Mouse (Mus musculus): Measurements from ENCODE around the gene Nat8f2. TPM values are rescaled to one million over a fixed set of nuclear protein-coding genes. Genes with fewer than 3 reads are reported as not detected.

Gene Nat8f2
- total and polyA plus RNA-seq, 3 experiments, result not detected

DNA sequence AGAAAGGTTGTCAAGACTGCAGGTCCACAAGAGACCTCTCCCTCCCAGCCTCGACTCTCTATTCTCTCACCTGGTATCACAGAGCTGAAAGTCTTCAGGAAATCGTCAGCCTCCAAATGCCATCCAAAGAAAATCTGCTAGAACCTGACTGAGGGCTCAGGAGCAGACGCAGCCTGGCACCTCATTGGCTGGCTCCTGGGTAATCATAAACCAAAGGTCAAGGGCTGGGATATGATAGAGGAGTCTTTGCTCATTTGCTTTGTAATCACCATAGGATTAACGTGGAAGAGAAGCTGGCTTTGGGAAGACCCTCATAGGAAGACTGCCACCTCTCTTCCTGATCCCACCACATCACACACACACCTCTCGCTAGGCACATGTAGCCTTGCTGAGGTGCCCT is 48.1 kb downstream of the Nat8f2 start, which contains the start of the genes Nat8f6 and Nat8f5:
Gene Nat8f6, minus strand, starts transcription at position 118 of the 400 bp plus-strand sequence.
Gene Nat8f5, minus strand, starts transcription at position 136 of the 400 bp plus-strand sequence.
- Histone ChIP-seq H3K9me3 (replicated peaks; ENCODE audit: low read length) (peaks cover 9% of the 10 kb centered on the region), H3K27me3 (replicated peaks) (peaks cover 71% of the 10 kb centered on the region), H3K36me3 (replicated peaks in 1 of 2; ENCODE audit: control insufficient read depth in 1 of 2, insufficient read depth in 1 of 2, low read length in 1 of 2) (no peaks in the 10 kb centered on the region), H3K4me1 (ENCODE audit: control insufficient read depth in 1 of 2, insufficient read depth in 2 of 2) (no peaks in the 10 kb centered on the region), H3K79me2 (replicated peaks; ENCODE audit: control insufficient read depth, extremely low read depth, insufficient read depth, poor library complexity, severe bottlenecking) (no peaks in the 10 kb centered on the region), H3K9ac (ENCODE audit: insufficient read depth, low read depth) (no peak within 1 kb of the TSS), H3K27ac (ENCODE audit: insufficient read depth, low read depth) (no peak within 1 kb of the TSS), H3K4me2 (ENCODE audit: insufficient read depth, low read depth, poor library complexity, severe bottlenecking) (no peak within 1 kb of the TSS), H3K4me3 (replicated peaks in 1 of 3; ENCODE audit: low read depth in 2 of 3, low read length in 2 of 3, poor library complexity in 1 of 3) (no peak within 1 kb of the TSS)
- in situ Hi-C loops (cut with MboI; ENCODE audit: low pct_ligation_motif_present, low pct_unique_long_range_greater_than_20kb, low sequenced_read_pairs) (no loop called here), dilution Hi-C loops (cut with MboI; ENCODE audit: extremely low pct_ligation_motif_present, extremely low pct_unique_long_range_greater_than_20kb, low sequenced_read_pairs) (no loop called here)
- TF ChIP-seq RAD21 (IDR thresholded peaks at IDR 0.05; ENCODE audit: low read depth, low read length), result no peak
- no peak for TF ChIP-seq MXI1 (IDR thresholded peaks at IDR 0.05; ENCODE audit: low read depth, low read length)
- TF ChIP-seq ZMIZ1 (IDR thresholded peaks at IDR 0.05; ENCODE audit: low read depth, low read length), result no peak
- no peak for TF ChIP-seq USF2 (conservative IDR thresholded peaks at IDR 0.05; ENCODE audit: low read depth, low read length)
- TF ChIP-seq MYC (IDR thresholded peaks at IDR 0.05; ENCODE audit: low read depth, low read length), result no peak
- no peak for TF ChIP-seq GABPA (IDR thresholded peaks at IDR 0.05; ENCODE audit: insufficient replicate concordance, low read depth, low read length)
- no peak for TF ChIP-seq ZKSCAN1 (IDR thresholded peaks at IDR 0.05; ENCODE audit: borderline replicate concordance, low read depth, low read length)
- TF ChIP-seq E2F4 (IDR thresholded peaks at IDR 0.05; ENCODE audit: insufficient replicate concordance, low read depth, low read length), result no peak
- TF ChIP-seq RCOR1 (conservative IDR thresholded peaks at IDR 0.05; ENCODE audit: low read depth, low read length), result no peak
- TF ChIP-seq EP300 (IDR thresholded peaks at IDR 0.05; ENCODE audit: low read length), result no peak
- no peak for TF ChIP-seq TBP (conservative IDR thresholded peaks at IDR 0.05; ENCODE audit: low read depth, low read length)
- no peak for TF ChIP-seq MEF2A (IDR thresholded peaks at IDR 0.05; ENCODE audit: borderline replicate concordance, low read depth, low read length)
- no peak for DNase-seq (ENCODE audit: extremely low read depth)

DNA sequence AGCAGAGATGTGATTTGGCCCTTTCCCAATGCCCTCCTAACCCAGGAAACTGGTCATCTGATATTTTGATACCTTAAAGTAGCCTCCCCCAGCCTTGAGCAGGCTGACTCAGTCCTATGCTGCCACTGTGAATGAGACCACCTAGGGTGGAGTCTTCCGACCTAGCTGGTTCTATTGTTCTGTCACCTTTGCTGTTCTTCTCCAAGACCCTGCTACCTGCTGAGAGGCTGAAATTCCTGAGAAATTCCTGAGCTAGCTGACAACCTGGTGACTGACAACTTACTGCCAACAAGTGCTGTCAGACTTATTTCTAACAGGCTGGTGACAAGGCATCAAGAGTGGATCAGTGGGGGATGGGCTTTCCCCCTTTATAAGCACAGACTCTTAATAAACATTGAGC is 50.6 kb downstream of the Nat8f2 start:
- H3K27ac ChIP-seq (ENCODE audit: insufficient read depth, low read depth), result no peak overlapping the region
- H3K9me3 ChIP-seq (replicated peaks; ENCODE audit: low read length), result peaks cover 5% of the 10 kb centered on the region
- in situ Hi-C loops (cut with MboI; ENCODE audit: low pct_ligation_motif_present, low pct_unique_long_range_greater_than_20kb, low sequenced_read_pairs) (no loop called here), dilution Hi-C loops (cut with MboI; ENCODE audit: extremely low pct_ligation_motif_present, extremely low pct_unique_long_range_greater_than_20kb, low sequenced_read_pairs) (no loop called here)
- no peaks in the 10 kb centered on the region for H3K79me2 ChIP-seq (replicated peaks; ENCODE audit: control insufficient read depth, extremely low read depth, insufficient read depth, poor library complexity, severe bottlenecking)
- no peaks in the 10 kb centered on the region for H3K4me1 ChIP-seq (ENCODE audit: control insufficient read depth in 1 of 2, insufficient read depth in 2 of 2)
- no peaks in the 10 kb centered on the region for H3K36me3 ChIP-seq (replicated peaks in 1 of 2; ENCODE audit: control insufficient read depth in 1 of 2, insufficient read depth in 1 of 2, low read length in 1 of 2)
- no peak overlapping the region for H3K9ac ChIP-seq (ENCODE audit: insufficient read depth, low read depth)
- H3K27me3 ChIP-seq (replicated peaks), result peaks cover 53% of the 10 kb centered on the region
- no peak overlapping the region for H3K4me3 ChIP-seq (replicated peaks in 1 of 3; ENCODE audit: low read depth in 2 of 3, low read length in 2 of 3, poor library complexity in 1 of 3)
- no peak overlapping the region for H3K4me2 ChIP-seq (ENCODE audit: insufficient read depth, low read depth, poor library complexity, severe bottlenecking)
- no peak for TF ChIP-seq SIN3A (IDR thresholded peaks at IDR 0.05; ENCODE audit: low read length)
- no peak for TF ChIP-seq IRF4 (IDR thresholded peaks at IDR 0.05; ENCODE audit: low read depth, low read length)
- no peak for TF ChIP-seq MAFK (IDR thresholded peaks at IDR 0.05; ENCODE audit: insufficient replicate concordance, low read length)
- no peak for TF ChIP-seq ZMIZ1 (IDR thresholded peaks at IDR 0.05; ENCODE audit: low read depth, low read length)
- no peak for TF ChIP-seq RCOR1 (conservative IDR thresholded peaks at IDR 0.05; ENCODE audit: low read depth, low read length)
- TF ChIP-seq JUN (IDR thresholded peaks at IDR 0.05; ENCODE audit: insufficient read depth, low read depth, low read length), result no peak
- TF ChIP-seq MYC (IDR thresholded peaks at IDR 0.05; ENCODE audit: low read depth, low read length), result no peak
- TF ChIP-seq RAD21 (IDR thresholded peaks at IDR 0.05; ENCODE audit: low read depth, low read length), result no peak
- TF ChIP-seq GABPA (IDR thresholded peaks at IDR 0.05; ENCODE audit: insufficient replicate concordance, low read depth, low read length), result no peak
- no peak for TF ChIP-seq E2F4 (IDR thresholded peaks at IDR 0.05; ENCODE audit: insufficient replicate concordance, low read depth, low read length)
- no peak for TF ChIP-seq PAX5 (IDR thresholded peaks at IDR 0.05; ENCODE audit: low read length)
- DNase-seq (ENCODE audit: extremely low read depth), result no peak

Other genes with a start within 250 kb of the Nat8f2 start
- not detected in 2 replicates for gene Nat8f7, start 156.0 kb downstream of the Nat8f2 start, total RNA-seq (2012; rRNA removed)
- not detected in 2 replicates for gene Nat8f7, start 156.0 kb downstream of the Nat8f2 start, total RNA-seq (2014; rRNA removed)
- not detected in 2 replicates for gene Nat8f7, start 156.0 kb downstream of the Nat8f2 start, polyA plus RNA-seq (2012; ENCODE audit: insufficient read length, low read depth)
- not detected in 2 replicates for gene Nat8f3, start 103.4 kb downstream of the Nat8f2 start, total RNA-seq (2012; rRNA removed)
- not detected in 2 replicates for gene Nat8f3, start 103.4 kb downstream of the Nat8f2 start, total RNA-seq (2014; rRNA removed)
- not detected in 2 replicates for gene Nat8f3, start 103.4 kb downstream of the Nat8f2 start, polyA plus RNA-seq (2012; ENCODE audit: insufficient read length, low read depth)
- not detected in 2 replicates for gene Nat8f6, start 48.2 kb downstream of the Nat8f2 start, total RNA-seq (2012; rRNA removed)
- not detected in 2 replicates for gene Nat8f6, start 48.2 kb downstream of the Nat8f2 start, total RNA-seq (2014; rRNA removed)
- not detected in 2 replicates for gene Nat8f6, start 48.2 kb downstream of the Nat8f2 start, polyA plus RNA-seq (2012; ENCODE audit: insufficient read length, low read depth)
- not detected in 2 replicates for gene Nat8f5, start 48.2 kb downstream of the Nat8f2 start, total RNA-seq (2012; rRNA removed)
- not detected in 2 replicates for gene Nat8f5, start 48.2 kb downstream of the Nat8f2 start, total RNA-seq (2014; rRNA removed)
- not detected in 2 replicates for gene Nat8f5, start 48.2 kb downstream of the Nat8f2 start, polyA plus RNA-seq (2012; ENCODE audit: insufficient read length, low read depth)
- gene Nat8, start 37.1 kb downstream of the Nat8f2 start, total RNA-seq (2012; rRNA removed), result not detected in 2 replicates
- gene Nat8, start 37.1 kb downstream of the Nat8f2 start, total RNA-seq (2014; rRNA removed), result not detected in 2 replicates
- not detected in 2 replicates for gene Nat8, start 37.1 kb downstream of the Nat8f2 start, polyA plus RNA-seq (2012; ENCODE audit: insufficient read length, low read depth)
- 2.1 and 2.3 TPM in 2 replicates for gene Nat8f4, start 35.7 kb upstream of the Nat8f2 start, total RNA-seq (2012; rRNA removed)
- gene Nat8f4, start 35.7 kb upstream of the Nat8f2 start, total RNA-seq (2014; rRNA removed), result 2.4 and 2.9 TPM in 2 replicates
- gene Nat8f4, start 35.7 kb upstream of the Nat8f2 start, polyA plus RNA-seq (2012; ENCODE audit: insufficient read length, low read depth), result 1.3 and 1.8 TPM in 2 replicates
- gene Tprkb, start 42.7 kb upstream of the Nat8f2 start, total RNA-seq (2012; rRNA removed), result 21.2 and 25.3 TPM in 2 replicates
- 59.8 and 67.2 TPM in 2 replicates for gene Tprkb, start 42.7 kb upstream of the Nat8f2 start, total RNA-seq (2014; rRNA removed)
- 39.7 and 41.8 TPM in 2 replicates for gene Tprkb, start 42.7 kb upstream of the Nat8f2 start, polyA plus RNA-seq (2012; ENCODE audit: insufficient read length, low read depth)
- gene Nat8f1, start 46.5 kb upstream of the Nat8f2 start, total RNA-seq (2012; rRNA removed), result 2.7 and 4.7 TPM in 2 replicates
- 1.4 and 1.6 TPM in 2 replicates for gene Nat8f1, start 46.5 kb upstream of the Nat8f2 start, total RNA-seq (2014; rRNA removed)
- 0.50 and 3.5 TPM in 2 replicates for gene Nat8f1, start 46.5 kb upstream of the Nat8f2 start, polyA plus RNA-seq (2012; ENCODE audit: insufficient read length, low read depth)
- gene Dusp11, start 92.5 kb upstream of the Nat8f2 start, total RNA-seq (2012; rRNA removed), result 28.5 and 33.2 TPM in 2 replicates
- 34.8 and 35.7 TPM in 2 replicates for gene Dusp11, start 92.5 kb upstream of the Nat8f2 start, total RNA-seq (2014; rRNA removed)
- 46.6 and 48.6 TPM in 2 replicates for gene Dusp11, start 92.5 kb upstream of the Nat8f2 start, polyA plus RNA-seq (2012; ENCODE audit: insufficient read length, low read depth)
- not detected in 2 replicates for gene Figla, start 147.0 kb upstream of the Nat8f2 start, total RNA-seq (2012; rRNA removed)
- not detected in 2 replicates for gene Figla, start 147.0 kb upstream of the Nat8f2 start, total RNA-seq (2014; rRNA removed)
- gene Figla, start 147.0 kb upstream of the Nat8f2 start, polyA plus RNA-seq (2012; ENCODE audit: insufficient read length, low read depth), result not detected in 2 replicates
- gene Add2, start 159.5 kb upstream of the Nat8f2 start, total RNA-seq (2012; rRNA removed), result 0.08 TPM in 1 of 2 replicates, not detected in the other
- gene Add2, start 159.5 kb upstream of the Nat8f2 start, total RNA-seq (2014; rRNA removed), result not detected in 2 replicates
- 0.11 TPM in 2 replicates for gene Add2, start 159.5 kb upstream of the Nat8f2 start, polyA plus RNA-seq (2012; ENCODE audit: insufficient read length, low read depth)